Mouse (Mus musculus) hematopoietic stem cell, adult 5-6 weeks (primary cell): ENCODE results near the gene Lcn3. TPM values are rescaled to one million over a fixed set of nuclear protein-coding genes. Genes with fewer than 3 reads are reported as not detected.
"Not testable (repeated sequence)": the region's sequence is repeated elsewhere in the genome, so short reads cannot be mapped to it uniquely, and the experiment has no call there.

Source experiments
- ATAC-seq, 2 experiments: fragments of 125-278 bp in 1 of 2; replicated peaks in 1 of 2; 2 replicates each; pipeline ENCODE4 v1.8.0; 2016 to 2017; ENCODE audit warnings: inconsistent platforms in 2 of 2, mild to moderate bottlenecking in 2 of 2, moderate number of reproducible peaks in 2 of 2, low read depth in 1 of 2, moderate TSS enrichment in 1 of 2; ENCODE audit not compliant: low FRiP score in 2 of 2, poor library complexity in 2 of 2, severe bottlenecking in 2 of 2, insufficient read depth in 1 of 2, low TSS enrichment in 1 of 2
- total RNA-seq: library from RNA; stranded (forward); fragments of 172-1452, 232-1000 nt; gene quantifications from 2 replicates; pipeline ENCODE4 v1.2.3, GENCODE M21; 2017

Gene Lcn3
- total RNA-seq, result not detected in 2 replicates

- no peak for ATAC-seq
Observed at GRCm38 (mm10) chr2:25765269-25765668, at the start of gene Lcn3. Lcn3 (plus strand) TSS chr2:25765569.

DNA sequence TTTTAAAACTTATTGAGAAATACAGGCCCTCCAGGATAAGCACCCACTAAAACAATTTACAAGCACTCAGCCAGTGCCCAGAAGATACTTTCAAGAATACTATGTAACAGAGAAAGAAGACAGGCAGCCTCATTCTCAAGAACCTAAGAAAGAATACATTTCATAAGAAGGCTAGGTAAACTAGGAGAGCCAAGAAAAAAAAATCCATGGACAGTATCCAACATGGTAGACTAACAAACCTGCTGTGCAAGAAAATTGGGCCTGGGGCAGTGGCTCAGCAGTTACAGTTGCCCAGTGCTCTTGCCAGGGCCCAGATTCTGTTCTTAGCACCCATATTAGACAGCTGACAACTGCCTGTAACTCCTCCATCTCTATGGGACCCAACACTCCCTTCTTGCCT lies 48.1 kb upstream of the Lcn3 start:
- ATAC-seq, result no peak

- ATAC-seq, result no peak
Observed at GRCm38 (mm10) chr2:25733199-25733930, 32.0 kb upstream of the Lcn3 start.

- not testable (repeated sequence) for ATAC-seq
Observed at GRCm38 (mm10) chr2:25736709-25737108, 28.7 kb upstream of the Lcn3 start, which contains the start of gene Obp2b. Obp2b (plus strand) TSS chr2:25737009.

DNA sequence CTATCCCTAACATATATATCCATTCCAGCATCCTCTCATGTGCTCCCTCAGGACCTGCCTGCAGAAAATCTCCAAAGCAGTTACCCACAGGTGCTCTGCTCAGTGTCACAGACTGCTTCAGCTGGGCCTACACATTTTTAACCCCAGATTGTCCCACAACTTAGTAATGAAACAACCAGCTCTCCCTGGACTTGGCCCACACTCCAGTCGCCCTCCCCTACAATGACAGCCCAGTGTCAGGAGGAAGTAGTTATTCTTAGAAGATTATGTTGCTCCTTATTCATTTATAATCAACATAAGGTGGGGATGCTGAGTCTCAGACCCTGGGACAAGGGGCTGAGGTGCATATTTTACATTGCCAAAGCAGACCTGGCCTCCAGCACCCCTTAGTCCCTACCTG lies 23.7 kb upstream of the Lcn3 start:
- no peak for ATAC-seq

DNA sequence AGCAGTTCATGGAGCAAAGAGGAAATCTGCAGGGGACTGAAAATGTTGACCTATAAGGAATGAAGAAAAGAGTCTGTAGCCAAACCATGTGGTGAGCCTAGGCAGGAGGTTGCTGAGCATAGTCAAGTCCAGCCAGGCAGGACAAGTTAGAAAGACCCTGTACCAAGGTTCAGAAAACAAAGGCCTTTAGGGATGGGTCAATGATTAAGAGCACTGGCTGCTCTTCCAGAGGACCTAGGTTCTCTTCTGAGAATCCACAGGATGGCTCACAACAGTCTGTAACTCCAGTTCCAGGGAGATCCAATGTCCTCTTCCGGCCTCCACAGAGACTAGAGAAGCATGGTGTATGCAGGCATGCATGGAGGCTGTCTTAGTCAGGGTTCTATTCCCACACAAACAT lies 11.2 kb upstream of the Lcn3 start:
- no peak for ATAC-seq

- ATAC-seq, result no peak
Observed at GRCm38 (mm10) chr2:25758064-25758625, 7.2 kb upstream of the Lcn3 start.

GRCm38 (mm10) chr2:25767764-25768163 lies 2.4 kb downstream of the Lcn3 start:
- no peak for ATAC-seq

GRCm38 (mm10) chr2:25773507-25773906 lies 8.1 kb downstream of the Lcn3 start:
- ATAC-seq, result no peak

GRCm38 (mm10) chr2:25774640-25775039 lies 9.3 kb downstream of the Lcn3 start:
- ATAC-seq, result no peak

DNA sequence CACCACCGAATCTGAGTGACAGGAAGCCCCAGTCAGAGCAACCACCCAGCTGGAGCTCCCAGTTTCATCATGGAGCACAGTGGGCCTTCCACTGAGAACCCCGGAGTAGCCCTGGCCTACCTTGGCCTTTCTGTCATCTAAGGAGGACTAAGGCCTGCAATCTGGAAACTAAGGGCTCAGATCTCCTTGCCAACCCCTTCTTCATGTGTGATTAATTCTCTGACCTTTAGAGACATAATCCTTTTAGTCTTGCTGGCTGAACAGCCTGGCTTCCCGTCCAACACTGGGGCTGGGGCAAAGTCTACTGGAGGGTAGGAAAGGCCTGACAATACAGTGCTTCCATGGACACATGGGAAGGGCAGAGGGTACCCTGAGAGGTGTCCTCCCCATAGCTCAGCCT lies 10.6 kb downstream of the Lcn3 start:
- no peak for ATAC-seq

DNA sequence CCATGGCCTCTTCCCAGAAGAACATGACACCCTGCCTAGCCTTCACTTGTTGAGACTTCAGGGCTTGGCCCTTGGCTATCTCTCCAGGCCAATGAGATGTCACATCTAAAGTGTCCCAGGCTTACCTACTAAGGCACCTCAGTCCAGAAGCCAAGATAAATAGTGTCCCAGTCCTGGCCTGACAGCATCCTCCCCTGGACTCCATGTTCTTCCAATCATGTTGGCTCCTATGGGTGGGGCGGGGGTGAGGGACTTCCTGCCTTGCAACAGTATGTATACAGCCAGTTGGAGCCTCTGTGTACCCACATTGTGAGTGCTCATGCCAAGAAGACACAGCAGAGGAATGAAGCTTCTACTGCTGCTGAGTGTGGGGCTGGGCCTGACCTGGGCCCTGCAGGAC lies 11.3 kb downstream of the Lcn3 start, which contains the start of gene Lcn11:
Lcn11 (plus strand) TSS at position 301 of the 400 bp plus-strand sequence.
- ATAC-seq, result no peak

DNA sequence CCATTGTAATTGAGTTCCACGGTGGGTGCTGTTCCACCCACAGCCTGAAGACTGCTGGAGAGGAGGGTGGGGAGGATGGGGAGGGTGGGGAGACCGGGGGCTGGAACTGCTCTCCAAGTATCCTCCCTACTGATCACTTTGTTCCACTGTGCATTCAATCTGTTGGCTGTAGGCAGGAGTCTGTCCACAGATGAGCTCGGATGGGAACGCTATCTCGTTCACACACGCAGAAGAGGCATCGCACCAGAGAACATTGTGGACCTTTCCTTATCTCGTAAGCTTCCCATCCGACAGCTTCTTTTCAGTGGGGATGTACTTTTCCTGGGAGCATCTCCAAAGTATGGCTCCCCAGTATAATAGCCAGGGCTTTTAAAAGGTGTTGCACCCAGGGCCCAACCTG lies 13.7 kb downstream of the Lcn3 start:
- no peak for ATAC-seq

- ATAC-seq, result no peak
Observed at GRCm38 (mm10) chr2:25780921-25781320, 15.6 kb downstream of the Lcn3 start.

DNA sequence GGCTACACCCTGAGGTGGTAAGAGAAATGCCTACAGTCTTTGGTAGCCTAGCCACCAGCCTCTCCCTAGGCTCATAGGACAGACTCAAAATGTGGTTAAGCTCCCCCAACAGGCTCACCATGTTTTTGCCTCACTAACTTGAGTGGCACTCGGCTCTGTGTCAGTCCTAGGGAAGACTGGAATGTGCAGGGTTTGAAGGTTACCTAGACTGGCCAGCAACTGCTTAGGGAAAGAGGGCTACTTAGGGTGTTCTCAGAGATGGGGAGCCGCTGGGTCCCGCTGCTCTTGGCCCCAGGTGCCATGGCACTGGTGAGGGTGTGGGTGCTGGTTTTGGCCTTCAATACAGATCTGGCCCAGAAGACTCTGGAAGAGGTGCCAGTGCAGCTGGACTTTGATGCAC lies 16.6 kb downstream of the Lcn3 start, which contains the start of gene Gm13539:
Gm13539 (plus strand) TSS at position 301 of the 400 bp plus-strand sequence.
- ATAC-seq, result no peak

DNA sequence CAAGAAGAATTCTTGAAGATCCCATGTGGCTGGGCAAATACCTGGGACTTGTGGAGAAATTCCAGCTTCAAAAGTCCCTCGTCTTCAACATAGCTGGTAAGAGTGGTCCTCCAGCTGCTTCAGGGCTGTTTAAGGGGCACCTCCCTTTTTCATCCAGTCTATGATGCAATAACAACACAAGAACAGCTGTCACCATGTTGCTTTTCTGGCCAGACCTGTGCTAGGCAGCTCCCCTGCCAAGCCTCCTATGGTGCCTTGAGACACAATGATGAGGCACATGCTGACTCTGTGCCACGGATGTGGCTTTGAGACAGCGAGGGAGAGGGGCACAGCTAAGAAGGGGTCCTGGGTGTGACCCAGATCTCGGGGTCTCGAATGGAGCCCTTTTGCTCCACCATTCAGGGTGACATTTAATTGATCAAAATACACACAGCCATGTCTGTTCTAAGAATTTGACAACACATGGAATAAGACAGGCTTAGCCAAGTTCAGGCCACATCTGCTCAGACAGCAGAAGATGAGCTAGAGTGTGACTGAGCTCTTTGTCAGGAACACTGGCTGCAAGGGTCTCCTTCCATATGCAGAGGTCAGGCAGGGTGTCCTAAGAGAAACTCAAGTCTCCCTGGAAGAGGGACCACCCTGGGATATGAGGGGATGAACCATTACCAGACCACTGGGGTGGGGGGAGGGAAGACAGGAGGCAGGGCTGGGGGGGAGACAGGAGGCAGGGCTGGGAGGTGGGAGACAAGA lies 20.4 kb downstream of the Lcn3 start:
- ATAC-seq, result no peak

GRCm38 (mm10) chr2:25789092-25789491 lies 23.7 kb downstream of the Lcn3 start:
- ATAC-seq, result no peak

DNA sequence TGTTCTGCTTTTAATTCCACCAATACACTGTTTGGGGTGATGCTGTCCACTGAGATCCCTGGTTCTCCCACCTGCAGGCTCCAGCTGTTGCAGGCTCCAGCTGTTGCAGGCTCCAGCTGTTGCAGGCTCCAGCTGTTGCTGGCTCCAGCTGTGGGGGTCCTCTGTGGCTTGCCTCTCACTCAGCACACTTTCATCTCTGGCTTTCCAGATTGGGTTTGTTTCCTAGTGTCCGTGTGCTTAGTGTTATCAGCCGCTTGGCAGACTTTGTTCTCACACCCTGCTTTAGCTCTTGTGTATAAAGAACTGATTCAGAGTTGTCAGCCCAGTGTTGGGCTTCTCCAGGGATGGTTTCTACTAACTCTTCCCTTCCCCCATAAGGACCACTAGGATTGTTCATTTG lies 32.3 kb downstream of the Lcn3 start:
- ATAC-seq, result no peak
